Mouse (Mus musculus) hindbrain, embryonic 10.5 days (tissue): ENCODE data around the gene Rnf182. TPM values are rescaled to one million over a fixed set of nuclear protein-coding genes. Genes with fewer than 3 reads are reported as not detected.

Experiments
- DNase-seq: peaks from one replicate; pipeline ENCODE4 v3.0.0-alpha.2; 2017; ENCODE audit warnings: low spot score
- H3K27ac ChIP-seq: fragments of 300-500 bp; sonication (generic); 2 replicates; pipeline ENCODE4 v1.5.1; 2016; ENCODE audit warnings: mild to moderate bottlenecking, moderate library complexity
- H3K27me3 ChIP-seq: fragments of 300-500 bp; sonication (generic); 2 replicates; pipeline ENCODE4 v1.6.1; 2016; ENCODE audit warnings: mild to moderate bottlenecking; ENCODE audit not compliant: poor library complexity, insufficient read depth, severe bottlenecking
- H3K36me3 ChIP-seq: fragments of 300-500 bp; sonication (generic); 2 replicates; pipeline ENCODE4 v1.6.1; 2016; ENCODE audit warnings: mild to moderate bottlenecking, moderate library complexity
- H3K4me1 ChIP-seq: fragments of 300-500 bp; sonication (generic); replicated peaks from 2 replicates; pipeline ENCODE4 v1.6.1; 2016; ENCODE audit warnings: mild to moderate bottlenecking
- H3K4me3 ChIP-seq: fragments of 300-500 bp; sonication (generic); 2 replicates; pipeline ENCODE4 v1.5.1; 2016; ENCODE audit warnings: mild to moderate bottlenecking, moderate library complexity
- H3K9me3 ChIP-seq: fragments of 300-500 bp; sonication (generic); 2 replicates; pipeline ENCODE4 v1.6.1; 2016; ENCODE audit warnings: mild to moderate bottlenecking, moderate library complexity
- WGBS: fragments of 180-500 bp; shearing (Covaris S2); methylation state at CpG from one replicate; pipeline ENCODE4 v1.1.7; 2016; 5-methylcytosine and 5-hydroxymethylcytosine counted together
- polyA plus RNA-seq: library from polyadenylated mRNA; unstranded; fragments of >200 nt; fragmentation: Nextera tagmentation; extraction: Ambion mirVana; gene quantifications from 2 replicates; pipeline ENCODE4 v1.2.1, GENCODE M21; 2016

Rnf182 gene
- polyA plus RNA-seq = 4.6 and 6.6 TPM in 2 replicates

DNA sequence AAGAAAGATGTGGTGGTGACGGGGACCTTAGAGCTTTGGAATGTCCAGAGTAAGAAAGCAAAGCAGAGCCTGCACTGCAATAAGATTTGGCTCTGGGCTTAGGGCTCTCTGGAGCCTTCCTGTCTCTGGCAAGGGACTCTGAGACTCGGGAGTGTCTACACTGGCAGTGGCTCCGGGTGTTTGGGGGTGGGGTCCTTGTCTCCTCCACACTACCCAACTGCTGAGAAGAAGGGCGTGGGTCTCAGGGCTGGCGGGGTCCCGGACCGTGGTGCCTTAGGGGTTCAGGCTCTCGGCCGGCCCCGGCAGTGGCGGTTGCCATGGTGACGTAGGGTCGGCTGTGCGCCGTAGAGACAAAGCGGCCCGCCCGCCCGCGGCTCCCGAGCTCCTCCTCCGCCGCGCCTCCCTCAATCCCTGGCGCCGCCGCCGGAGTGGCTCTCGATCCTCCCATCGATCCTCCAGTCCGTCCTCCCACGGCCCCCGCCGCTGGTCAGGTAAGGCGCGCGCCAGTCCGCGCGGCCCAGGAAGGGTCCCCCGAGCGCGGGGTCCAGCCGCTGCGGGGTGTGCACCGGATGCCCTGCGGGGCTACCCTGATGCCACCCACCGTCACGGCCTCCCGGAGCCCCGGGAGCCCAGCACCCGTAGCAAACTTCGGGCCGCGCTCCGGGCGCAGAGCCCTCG, at the start of gene Rnf182:
Gene Rnf182, plus strand, starts transcription at position 134 of the 678 bp plus-strand sequence.
- WGBS = under 1% methylated on average over 58 of the region's 58 CpGs
- peak; percentile 90 for DNase-seq
- H3K9me3 ChIP-seq = no peaks in the 10 kb centered on the region
- peaks cover 28% of the 10 kb centered on the region for H3K4me1 ChIP-seq
- peak within 1 kb of the TSS; percentile 72 for H3K4me3 ChIP-seq
- peaks cover 39% of the 10 kb centered on the region; the same call in 1 of the 2 replicates for H3K27me3 ChIP-seq
- peak within 1 kb of the TSS; percentile 93 for H3K27ac ChIP-seq
- H3K36me3 ChIP-seq = no peaks in the 10 kb centered on the region

DNA sequence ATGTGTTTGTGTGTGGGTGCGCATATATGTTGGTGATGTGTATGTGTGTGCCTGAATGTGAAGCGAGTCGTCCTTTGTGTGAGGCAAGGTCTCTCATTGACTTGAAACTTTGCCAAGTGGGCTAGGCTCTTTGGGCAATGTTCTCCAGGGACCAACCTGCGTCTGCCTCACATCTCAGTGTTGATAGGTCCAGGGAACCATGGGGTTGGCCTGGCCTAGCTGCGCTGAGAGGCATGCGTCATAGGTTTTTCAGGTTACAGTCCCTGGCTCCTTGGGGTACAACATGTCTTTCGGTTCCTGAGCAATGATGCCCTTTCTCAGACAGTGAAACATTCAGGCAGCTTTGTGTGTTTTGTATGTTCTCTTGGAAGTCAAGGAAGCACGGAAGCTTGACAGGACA, 49.3 kb upstream of the Rnf182 start:
- no peak overlapping the region for H3K27ac ChIP-seq
- peaks cover 16% of the 10 kb centered on the region for H3K27me3 ChIP-seq
- no peak for DNase-seq
- H3K4me1 ChIP-seq = peaks cover 8% of the 10 kb centered on the region
- no peak overlapping the region for H3K4me3 ChIP-seq
- H3K36me3 ChIP-seq = no peaks in the 10 kb centered on the region
- 94% methylated on average over 8 of the region's 8 CpGs for WGBS
- H3K9me3 ChIP-seq = peaks cover 9% of the 10 kb centered on the region

DNA sequence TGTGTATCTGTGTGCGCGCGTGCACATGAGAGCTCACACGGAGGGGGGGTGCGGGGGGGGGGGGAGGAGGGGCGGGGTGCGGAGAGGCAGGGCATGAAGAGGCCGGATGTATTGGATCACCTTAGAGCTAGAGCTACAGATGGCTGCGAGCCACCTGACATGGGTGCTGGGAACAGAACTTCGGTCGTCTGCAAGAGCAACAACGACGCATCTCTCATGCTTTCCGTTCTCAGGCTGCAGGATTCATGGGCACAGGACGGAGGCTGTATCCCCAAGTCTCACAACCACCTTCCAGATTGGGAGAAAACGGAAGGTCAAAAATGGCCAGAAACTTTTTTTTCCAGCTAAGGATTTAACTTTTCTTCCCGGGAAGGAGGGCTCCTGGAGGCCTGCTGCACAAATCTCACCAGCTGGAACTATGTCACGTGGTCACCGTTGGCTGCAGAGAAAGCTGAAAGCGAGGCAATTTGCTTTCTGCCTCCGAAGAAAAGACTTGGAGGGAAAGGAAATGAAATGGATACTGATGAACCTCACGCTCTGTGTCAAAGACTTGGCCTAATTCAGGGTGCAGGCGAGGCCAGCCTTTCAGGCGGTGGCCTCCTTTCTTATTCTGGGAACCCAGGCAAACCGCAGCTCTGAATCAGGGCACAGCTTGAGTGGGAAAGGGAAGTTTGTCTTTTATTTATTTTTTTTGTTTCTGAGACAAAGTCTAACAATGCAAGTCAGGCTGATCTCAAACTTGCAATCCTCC, 48.2 kb upstream of the Rnf182 start:
- 71% methylated on average over 25 of the region's 25 CpGs for WGBS
- H3K27ac ChIP-seq = no peak overlapping the region
- DNase-seq = no peak

DNA sequence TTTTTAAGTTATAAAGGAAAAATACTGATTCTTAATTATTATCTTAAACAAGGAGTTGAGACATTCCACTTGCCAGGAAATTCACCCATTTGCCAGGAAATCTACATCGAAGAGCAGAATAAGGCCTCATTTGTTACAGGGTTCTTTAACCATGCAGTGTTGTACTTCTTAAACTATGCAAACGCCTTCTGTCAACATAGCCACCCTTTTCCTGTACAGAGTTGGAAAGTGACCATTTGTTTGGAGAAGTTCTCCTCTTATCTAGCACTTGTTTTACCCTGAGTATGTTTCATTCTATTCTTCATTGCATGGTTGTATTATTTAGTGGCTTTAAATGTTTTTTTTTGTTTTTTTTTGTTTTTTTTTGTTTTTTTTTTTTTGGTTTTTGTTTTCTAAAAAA, 41.5 kb upstream of the Rnf182 start:
- DNase-seq = no peak
- no peaks in the 10 kb centered on the region for H3K27me3 ChIP-seq
- 87% methylated on average over 2 of the region's 2 CpGs for WGBS

More for the DNA sequence above, 48.2 kb upstream of the Rnf182 start:
- no peak overlapping the region for H3K4me3 ChIP-seq
- peaks cover 11% of the 10 kb centered on the region for H3K9me3 ChIP-seq
- no peaks in the 10 kb centered on the region for H3K36me3 ChIP-seq
- peaks cover 5% of the 10 kb centered on the region; the same call in 1 of the 2 replicates for H3K4me1 ChIP-seq
- H3K27me3 ChIP-seq = peaks cover 5% of the 10 kb centered on the region

DNA sequence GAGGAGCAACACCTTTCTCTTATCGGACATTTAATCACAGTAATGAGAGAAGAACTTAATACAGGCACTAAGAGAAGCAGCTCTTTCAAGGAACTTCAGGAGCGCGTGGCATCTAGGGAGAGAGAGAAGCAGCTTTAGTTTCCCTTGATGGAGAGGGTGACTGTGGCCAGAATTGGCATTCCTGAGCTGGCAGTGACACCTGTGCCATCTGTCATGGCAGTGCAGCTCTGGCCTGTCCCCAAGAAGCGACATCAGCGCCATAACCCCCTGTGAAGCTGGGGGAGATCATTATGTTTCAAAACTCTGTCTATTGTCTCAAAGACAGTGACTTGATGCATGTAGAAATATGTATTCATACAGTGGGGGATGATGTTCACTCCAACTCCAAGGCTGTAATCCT, 40.1 kb upstream of the Rnf182 start:
- H3K4me1 ChIP-seq = peaks cover 3% of the 10 kb centered on the region; the same call in 1 of the 2 replicates
- no peak overlapping the region for H3K27ac ChIP-seq
- 94% methylated on average over 5 of the region's 5 CpGs for WGBS
- H3K9me3 ChIP-seq = peaks cover 8% of the 10 kb centered on the region
- no peak for DNase-seq
- H3K27me3 ChIP-seq = no peaks in the 10 kb centered on the region
- H3K4me3 ChIP-seq = no peak overlapping the region
- H3K36me3 ChIP-seq = no peaks in the 10 kb centered on the region

More for the DNA sequence above, 41.5 kb upstream of the Rnf182 start:
- no peak overlapping the region for H3K4me3 ChIP-seq
- no peaks in the 10 kb centered on the region for H3K4me1 ChIP-seq
- no peak overlapping the region for H3K27ac ChIP-seq
- H3K36me3 ChIP-seq = no peaks in the 10 kb centered on the region
- peaks cover 11% of the 10 kb centered on the region for H3K9me3 ChIP-seq

DNA sequence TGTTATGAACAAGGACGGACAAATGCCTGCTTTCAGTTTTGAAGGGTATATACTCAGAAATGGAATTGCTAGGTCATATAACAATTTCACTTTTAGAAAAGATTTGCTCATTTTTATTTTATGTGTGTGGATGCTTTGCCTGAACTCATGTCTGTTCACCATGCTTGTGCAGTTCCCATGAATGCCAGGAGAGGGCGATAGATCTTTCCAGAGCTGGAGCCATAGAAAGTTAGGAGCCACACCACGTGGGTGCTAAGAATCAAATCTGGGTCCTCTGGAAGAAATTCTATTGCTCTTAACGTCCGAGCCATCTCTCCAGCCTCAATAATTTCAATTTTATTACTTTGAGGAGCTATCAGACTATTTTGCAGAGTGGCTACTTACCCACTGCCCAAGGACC, 38.3 kb upstream of the Rnf182 start:
- H3K27ac ChIP-seq = no peak overlapping the region
- H3K27me3 ChIP-seq = no peaks in the 10 kb centered on the region
- no peaks in the 10 kb centered on the region for H3K36me3 ChIP-seq
- no peaks in the 10 kb centered on the region for H3K9me3 ChIP-seq
- no peak for DNase-seq
- WGBS = 65% methylated on average over 5 of the region's 5 CpGs
- peaks cover 3% of the 10 kb centered on the region; the same call in 1 of the 2 replicates for H3K4me1 ChIP-seq
- H3K4me3 ChIP-seq = no peak overlapping the region

DNA sequence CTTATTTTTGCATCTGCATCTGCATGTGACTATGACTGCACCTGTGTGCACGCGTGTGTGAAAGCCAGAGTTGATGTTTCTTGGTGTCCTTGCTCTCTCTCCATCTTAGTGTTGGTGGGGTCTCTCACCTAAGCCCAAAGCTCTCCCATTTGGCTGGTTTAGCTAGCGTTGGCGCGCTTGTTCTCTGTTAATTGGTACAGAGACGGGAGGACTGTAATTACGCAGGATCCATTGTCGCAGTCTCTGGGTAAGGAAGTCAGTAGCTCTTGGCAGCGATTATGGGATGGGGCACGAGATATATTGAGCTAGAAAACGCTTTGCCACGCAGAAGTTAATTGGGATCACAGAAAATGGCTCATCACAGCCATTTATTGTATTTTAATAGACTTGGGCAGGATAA, 37.7 kb upstream of the Rnf182 start:
- 93% methylated on average over 12 of the region's 12 CpGs for WGBS
- Histone ChIP-seq H3K36me3 (no peaks in the 10 kb centered on the region), H3K27ac (no peak overlapping the region), H3K27me3 (no peaks in the 10 kb centered on the region), H3K9me3 (no peaks in the 10 kb centered on the region), H3K4me3 (no peak overlapping the region), H3K4me1 (peaks cover 3% of the 10 kb centered on the region; the same call in 1 of the 2 replicates)
- no peak for DNase-seq

DNA sequence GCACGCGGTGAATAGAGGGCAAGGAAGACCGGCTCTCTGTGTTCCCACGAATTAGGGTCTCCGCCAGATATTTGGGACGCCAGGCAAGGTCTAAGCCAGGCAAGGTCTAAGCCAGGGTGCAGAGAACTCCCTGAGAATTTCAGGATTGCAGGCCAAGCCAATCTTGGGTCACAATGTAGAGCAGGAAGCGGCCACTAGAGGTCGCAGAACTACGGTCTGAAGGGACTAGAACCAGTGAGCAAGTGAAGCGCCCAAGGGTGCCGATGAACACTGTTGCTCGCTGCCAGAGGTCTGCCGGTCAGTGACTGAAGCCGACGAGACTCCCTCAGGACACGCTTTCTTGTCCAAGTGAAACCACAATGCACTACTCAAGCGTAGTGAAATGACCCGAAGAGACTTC, 35.8 kb upstream of the Rnf182 start:
- Histone ChIP-seq H3K4me3 (no peak overlapping the region), H3K36me3 (no peaks in the 10 kb centered on the region), H3K27me3 (no peaks in the 10 kb centered on the region), H3K27ac (no peak overlapping the region), H3K9me3 (no peaks in the 10 kb centered on the region), H3K4me1 (peaks cover 4% of the 10 kb centered on the region; the same call in 1 of the 2 replicates)
- WGBS = 28% methylated on average over 18 of the region's 18 CpGs
- peak; percentile 58 for DNase-seq

DNA sequence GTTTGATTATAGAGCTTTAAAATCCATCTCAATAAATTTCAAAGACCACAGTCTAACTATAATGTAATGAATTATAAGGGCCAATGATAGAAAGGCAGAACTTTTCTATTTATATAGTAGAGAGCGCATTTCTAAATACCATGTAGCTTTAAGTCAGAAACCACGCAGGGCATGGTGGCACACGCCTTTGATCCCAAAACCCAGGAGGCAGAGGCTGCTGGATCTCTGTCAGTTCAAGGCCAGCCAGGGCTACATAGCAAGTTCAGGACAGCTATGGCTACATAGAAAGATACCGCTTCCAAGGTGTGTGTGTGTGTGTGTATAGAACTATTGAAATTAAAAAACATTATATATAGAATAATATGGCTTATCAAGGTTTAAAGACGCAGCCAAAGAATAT, 34.8 kb upstream of the Rnf182 start:
- Histone ChIP-seq H3K27ac (no peak overlapping the region), H3K36me3 (no peaks in the 10 kb centered on the region), H3K4me3 (no peak overlapping the region), H3K4me1 (peaks cover 11% of the 10 kb centered on the region; the same call in 1 of the 2 replicates), H3K9me3 (no peaks in the 10 kb centered on the region), H3K27me3 (no peaks in the 10 kb centered on the region)
- DNase-seq = no peak
- 92% methylated on average over 5 of the region's 5 CpGs for WGBS

DNA sequence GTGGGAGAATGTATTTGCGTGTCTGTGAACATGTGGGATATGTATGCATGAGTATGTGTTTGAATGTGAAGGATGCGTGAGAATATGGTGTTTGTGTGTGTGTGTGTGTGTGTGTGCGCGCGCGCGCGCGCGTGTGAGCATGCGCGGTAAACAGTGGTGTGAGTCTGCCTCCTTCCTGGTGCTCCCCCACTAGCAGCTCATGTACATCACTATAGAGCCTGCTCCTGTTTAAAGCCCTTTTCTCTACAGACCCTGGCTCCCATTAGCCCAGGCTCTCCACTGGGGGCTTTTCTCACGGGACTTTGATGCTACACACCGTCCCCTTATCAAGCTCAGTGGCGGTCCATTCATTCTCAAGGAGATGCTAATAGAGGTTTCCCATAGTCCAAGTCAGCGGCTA, 32.5 kb upstream of the Rnf182 start:
- Histone ChIP-seq H3K9me3 (no peaks in the 10 kb centered on the region), H3K36me3 (no peaks in the 10 kb centered on the region), H3K4me3 (peak overlapping the region; percentile 18), H3K27ac (no peak overlapping the region), H3K4me1 (peaks cover 11% of the 10 kb centered on the region; the same call in 1 of the 2 replicates), H3K27me3 (no peaks in the 10 kb centered on the region)
- WGBS = 42% methylated on average over 16 of the region's 16 CpGs
- DNase-seq = peak; percentile 16

DNA sequence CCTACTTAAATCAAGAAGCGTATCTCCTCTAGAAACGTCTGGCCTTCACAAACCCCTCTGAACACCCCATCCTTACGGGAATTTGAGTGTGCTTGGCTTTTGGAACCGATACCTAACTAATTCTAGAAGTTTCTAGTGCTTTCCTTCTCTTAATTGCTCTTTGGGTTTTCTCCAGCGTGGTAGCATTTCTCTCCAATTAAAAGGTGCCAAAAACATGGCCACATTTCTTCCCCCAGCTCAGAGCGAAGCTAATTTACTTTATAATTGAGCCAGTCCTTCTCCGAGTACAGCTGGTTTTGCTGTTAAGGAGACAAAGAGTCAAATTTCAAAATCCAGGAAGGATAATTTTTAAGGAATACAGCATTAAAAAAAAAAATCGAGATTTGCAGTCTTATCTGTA, 32.0 kb upstream of the Rnf182 start:
- WGBS = 69% methylated on average over 8 of the region's 8 CpGs
- H3K27me3 ChIP-seq = no peaks in the 10 kb centered on the region
- H3K27ac ChIP-seq = no peak overlapping the region
- no peak for DNase-seq
- H3K4me3 ChIP-seq = no peak overlapping the region
- peaks cover 11% of the 10 kb centered on the region; the same call in 1 of the 2 replicates for H3K4me1 ChIP-seq
- no peaks in the 10 kb centered on the region for H3K9me3 ChIP-seq
- H3K36me3 ChIP-seq = no peaks in the 10 kb centered on the region

DNA sequence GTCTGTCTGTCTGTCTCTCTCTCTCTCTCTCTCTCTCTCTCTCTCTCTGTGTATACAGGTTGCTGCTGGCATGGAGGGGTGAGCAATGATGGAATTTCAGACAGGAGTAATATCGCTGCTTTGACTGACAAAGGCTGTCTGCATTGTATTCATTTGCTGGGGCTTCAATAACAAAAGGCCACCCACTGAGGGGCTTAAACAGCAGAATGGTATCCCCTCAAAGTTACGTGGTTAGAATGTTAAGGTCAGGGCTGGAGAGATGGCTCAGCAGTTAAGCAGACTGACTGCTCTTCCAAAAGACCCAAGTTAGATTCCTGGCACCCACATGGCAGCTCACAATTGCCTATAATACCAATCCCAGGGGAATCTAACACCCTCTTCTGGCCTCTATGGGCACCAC, 30.2 kb upstream of the Rnf182 start:
- WGBS = 43% methylated on average over 2 of the region's 2 CpGs
- DNase-seq = no peak

DNA sequence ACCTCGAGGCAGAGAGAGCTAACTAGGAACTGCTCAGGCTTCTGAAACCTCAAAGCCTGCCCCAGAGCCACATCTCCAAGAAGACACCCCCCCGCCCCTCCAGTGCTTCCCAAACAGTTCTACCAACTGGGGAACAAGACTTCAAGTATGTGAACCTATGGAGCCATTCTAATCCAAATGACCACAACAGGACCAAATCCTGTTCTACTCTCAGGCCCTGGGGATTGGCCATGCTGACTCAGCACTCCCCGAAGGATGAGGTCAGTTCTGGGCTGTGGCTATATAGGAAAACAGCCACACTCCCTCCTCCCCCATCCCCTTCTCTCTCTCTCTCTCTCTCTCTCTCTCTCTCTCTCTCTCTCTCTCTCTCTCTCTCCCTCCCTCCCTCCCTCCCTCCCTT, 28.5 kb upstream of the Rnf182 start:
- 80% methylated on average over 3 of the region's 3 CpGs for WGBS
- no peaks in the 10 kb centered on the region for H3K36me3 ChIP-seq
- DNase-seq = no peak
- H3K4me3 ChIP-seq = no peak overlapping the region
- H3K9me3 ChIP-seq = no peaks in the 10 kb centered on the region
- 0 out of 2 replicates have a peak, but pooled peaks cover 7% of the 10 kb centered on the region for H3K4me1 ChIP-seq
- 0 out of 2 replicates have a peak, but pooled peaks cover 2% of the 10 kb centered on the region for H3K27me3 ChIP-seq
- H3K27ac ChIP-seq = no peak overlapping the region

More for the DNA sequence above, 30.2 kb upstream of the Rnf182 start:
- no peak overlapping the region for H3K4me3 ChIP-seq
- H3K4me1 ChIP-seq = 0 out of 2 replicates have a peak, but pooled peaks cover 7% of the 10 kb centered on the region
- no peaks in the 10 kb centered on the region for H3K36me3 ChIP-seq
- H3K27me3 ChIP-seq = no peaks in the 10 kb centered on the region
- no peaks in the 10 kb centered on the region for H3K9me3 ChIP-seq
- H3K27ac ChIP-seq = no peak overlapping the region
